Mouse (Mus musculus): Measurements from ENCODE around the gene Prickle1. TPM values are rescaled to one million over a fixed set of nuclear protein-coding genes. Genes with fewer than 3 reads are reported as not detected.
A peak's percentile ranks its signal among the peaks of the same experiment; 100 is the strongest.

Prickle1 gene
- polyA plus RNA-seq, 1 experiment from 2014 or later: 21.7 TPM

DNA sequence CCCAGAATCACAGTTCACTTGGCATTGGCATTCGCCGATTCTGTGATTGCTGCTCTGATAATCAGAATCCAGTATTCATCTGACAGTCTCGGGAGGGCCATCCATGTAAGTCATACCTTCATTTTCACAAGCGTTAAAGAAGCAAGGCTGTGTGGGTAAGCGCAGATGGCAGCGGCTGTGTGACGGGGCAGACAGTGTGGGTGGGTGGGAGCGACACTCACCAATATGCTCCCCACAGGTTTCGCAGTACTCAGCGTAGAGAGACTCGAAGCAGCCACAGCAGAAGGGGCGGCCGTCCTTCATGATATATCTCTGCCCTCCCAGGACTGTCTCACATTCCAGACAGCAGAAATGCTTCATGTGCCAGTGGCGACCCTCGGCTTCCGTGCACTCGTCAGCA, 90.9 kb downstream of the Prickle1 start:
- Histone ChIP-seq H3K4me3 (replicated peaks; ENCODE audit: low read length) (no peak overlapping the region), H3K4me2 (ENCODE audit: low read depth, low read length) (no peak overlapping the region), H3K27me3 (ENCODE audit: control insufficient read depth, insufficient read depth, low read length) (no peaks in the 10 kb centered on the region), H3K36me3 (ENCODE audit: control insufficient read depth, insufficient read depth, low read length) (peaks cover 41% of the 10 kb centered on the region), H3K9ac (ENCODE audit: low read length) (no peak overlapping the region), H3K9me3 (replicated peaks; ENCODE audit: control insufficient read depth, low read length) (no peaks in the 10 kb centered on the region), H3K4me1 (ENCODE audit: control insufficient read depth, insufficient read depth, low read length) (no peaks in the 10 kb centered on the region), H3K27ac (ENCODE audit: low read length) (no peak overlapping the region)
- 94% methylated on average over 17 of the region's 17 CpGs for WGBS
- no peak for ATAC-seq (ENCODE audit: insufficient read depth, low FRiP score)

DNA sequence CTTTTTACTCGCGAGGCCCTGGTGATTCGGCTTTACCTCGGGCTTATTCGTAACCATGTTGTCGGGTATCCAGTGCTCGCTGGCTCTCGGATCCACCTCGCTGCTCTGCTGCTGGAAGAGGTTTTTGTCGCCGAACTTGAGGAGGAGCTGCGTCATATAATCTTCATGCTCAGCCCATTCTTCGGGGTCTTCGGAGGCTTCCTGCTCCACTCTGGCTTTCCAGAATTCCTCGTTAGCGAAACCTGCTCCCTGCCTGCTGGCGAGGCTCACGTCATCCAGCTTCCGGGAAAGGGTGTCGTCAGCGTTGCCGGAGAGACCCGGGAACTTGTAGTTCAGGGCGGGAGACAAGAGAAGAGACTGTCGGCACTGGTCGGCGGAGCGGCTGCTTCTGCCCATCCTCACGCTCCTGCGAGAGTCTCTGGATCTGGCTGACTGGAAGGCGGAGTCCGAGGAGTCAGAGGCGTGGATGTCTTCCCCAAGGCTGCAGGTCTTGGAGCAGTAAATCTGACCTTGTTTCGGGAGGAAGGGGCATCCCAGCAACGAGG, 92.4 kb downstream of the Prickle1 start:
- H3K4me2 ChIP-seq (ENCODE audit: low read depth, low read length): no peak overlapping the region
- peaks cover 41% of the 10 kb centered on the region for H3K36me3 ChIP-seq (ENCODE audit: control insufficient read depth, insufficient read depth, low read length)
- ATAC-seq (ENCODE audit: insufficient read depth, low FRiP score): no peak
- no peaks in the 10 kb centered on the region for H3K27me3 ChIP-seq (ENCODE audit: control insufficient read depth, insufficient read depth, low read length)
- H3K9me3 ChIP-seq (replicated peaks; ENCODE audit: control insufficient read depth, low read length): no peaks in the 10 kb centered on the region
- no peaks in the 10 kb centered on the region for H3K4me1 ChIP-seq (ENCODE audit: control insufficient read depth, insufficient read depth, low read length)
- WGBS: 96% methylated on average over 35 of the region's 35 CpGs
- no peak overlapping the region for H3K27ac ChIP-seq (ENCODE audit: low read length)
- no peak overlapping the region for H3K4me3 ChIP-seq (replicated peaks; ENCODE audit: low read length)
- H3K9ac ChIP-seq (ENCODE audit: low read length): no peak overlapping the region

DNA sequence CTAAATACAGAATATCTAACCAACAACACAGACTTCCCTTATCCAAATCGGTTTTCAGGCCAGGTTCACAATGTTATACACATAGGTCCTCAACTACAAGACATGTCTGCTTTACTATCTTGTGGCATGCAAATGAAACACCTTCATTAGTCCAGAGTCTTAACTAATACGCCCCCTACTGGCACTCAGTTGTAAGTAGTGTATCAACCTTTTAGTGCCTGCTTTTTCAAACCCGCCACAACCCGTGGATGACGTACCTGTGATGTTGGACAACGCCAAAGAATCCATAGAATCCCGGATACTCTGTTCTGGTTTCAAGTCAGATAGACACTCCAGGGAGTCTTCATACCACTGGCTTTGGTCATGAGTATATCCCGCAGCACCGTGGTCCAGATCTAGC, 93.0 kb downstream of the Prickle1 start:
- WGBS: 92% methylated on average over 9 of the region's 9 CpGs
- peaks cover 41% of the 10 kb centered on the region for H3K36me3 ChIP-seq (ENCODE audit: control insufficient read depth, insufficient read depth, low read length)
- H3K4me1 ChIP-seq (ENCODE audit: control insufficient read depth, insufficient read depth, low read length): no peaks in the 10 kb centered on the region
- no peaks in the 10 kb centered on the region for H3K9me3 ChIP-seq (replicated peaks; ENCODE audit: control insufficient read depth, low read length)
- no peak for ATAC-seq (ENCODE audit: insufficient read depth, low FRiP score)
- H3K9ac ChIP-seq (ENCODE audit: low read length): no peak overlapping the region
- no peak overlapping the region for H3K4me2 ChIP-seq (ENCODE audit: low read depth, low read length)
- H3K27me3 ChIP-seq (ENCODE audit: control insufficient read depth, insufficient read depth, low read length): no peaks in the 10 kb centered on the region
- H3K27ac ChIP-seq (ENCODE audit: low read length): no peak overlapping the region
- no peak overlapping the region for H3K4me3 ChIP-seq (replicated peaks; ENCODE audit: low read length)

DNA sequence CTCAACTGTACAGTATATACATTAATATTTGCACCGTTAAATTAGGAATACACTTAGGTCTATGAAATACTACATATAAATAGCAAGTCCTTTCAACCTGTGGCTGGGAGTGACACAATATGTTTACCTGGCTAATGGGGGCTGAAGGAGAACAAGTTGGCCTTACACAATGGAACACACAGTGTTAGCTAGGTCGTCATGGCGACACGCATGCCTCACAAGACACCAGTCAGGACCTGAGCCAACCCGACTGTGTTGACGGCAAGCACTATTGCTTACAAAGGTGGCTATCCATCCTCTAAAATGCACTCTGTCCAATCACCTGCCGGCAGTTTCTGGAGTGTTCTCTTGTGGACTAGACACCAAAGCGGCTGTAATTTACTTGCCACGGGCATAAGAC, 95.8 kb downstream of the Prickle1 start:
- no peaks in the 10 kb centered on the region for H3K4me1 ChIP-seq (ENCODE audit: control insufficient read depth, insufficient read depth, low read length)
- H3K4me3 ChIP-seq (replicated peaks; ENCODE audit: low read length): no peak overlapping the region
- no peaks in the 10 kb centered on the region for H3K9me3 ChIP-seq (replicated peaks; ENCODE audit: control insufficient read depth, low read length)
- no peaks in the 10 kb centered on the region for H3K27me3 ChIP-seq (ENCODE audit: control insufficient read depth, insufficient read depth, low read length)
- no peak for ATAC-seq (ENCODE audit: insufficient read depth, low FRiP score)
- H3K9ac ChIP-seq (ENCODE audit: low read length): no peak overlapping the region
- 76% methylated on average over 9 of the region's 9 CpGs for WGBS
- no peak overlapping the region for H3K27ac ChIP-seq (ENCODE audit: low read length)
- peaks cover 38% of the 10 kb centered on the region for H3K36me3 ChIP-seq (ENCODE audit: control insufficient read depth, insufficient read depth, low read length)
- no peak overlapping the region for H3K4me2 ChIP-seq (ENCODE audit: low read depth, low read length)

DNA sequence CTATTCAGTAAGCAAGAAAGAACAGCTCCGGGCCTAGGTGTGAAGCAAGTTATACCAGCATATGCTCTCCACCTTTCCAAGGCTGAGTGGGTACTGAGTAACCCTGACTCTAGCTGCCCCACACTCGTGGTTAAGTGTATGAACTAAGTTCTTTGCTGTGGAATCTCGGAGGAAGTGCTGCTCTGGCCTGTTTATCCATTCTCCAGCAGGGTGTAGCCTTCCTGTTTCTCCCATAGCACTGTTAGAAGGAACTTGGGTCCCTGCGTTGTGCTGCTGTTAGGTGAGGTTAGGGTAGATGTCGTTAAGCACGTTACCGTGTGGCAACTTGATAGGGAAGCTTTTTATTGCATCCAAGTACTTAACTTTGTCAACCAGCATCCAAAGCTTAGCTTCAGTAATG, 101.0 kb downstream of the Prickle1 start:
- no peak for ATAC-seq (ENCODE audit: insufficient read depth, low FRiP score)
- peaks cover 4% of the 10 kb centered on the region for H3K36me3 ChIP-seq (ENCODE audit: control insufficient read depth, insufficient read depth, low read length)
- no peak overlapping the region for H3K4me3 ChIP-seq (replicated peaks; ENCODE audit: low read length)
- no peaks in the 10 kb centered on the region for H3K27me3 ChIP-seq (ENCODE audit: control insufficient read depth, insufficient read depth, low read length)
- WGBS: 81% methylated on average over 7 of the region's 7 CpGs
- no peaks in the 10 kb centered on the region for H3K4me1 ChIP-seq (ENCODE audit: control insufficient read depth, insufficient read depth, low read length)
- no peaks in the 10 kb centered on the region for H3K9me3 ChIP-seq (replicated peaks; ENCODE audit: control insufficient read depth, low read length)
- no peak overlapping the region for H3K27ac ChIP-seq (ENCODE audit: low read length)
- H3K9ac ChIP-seq (ENCODE audit: low read length): no peak overlapping the region
- H3K4me2 ChIP-seq (ENCODE audit: low read depth, low read length): no peak overlapping the region

DNA sequence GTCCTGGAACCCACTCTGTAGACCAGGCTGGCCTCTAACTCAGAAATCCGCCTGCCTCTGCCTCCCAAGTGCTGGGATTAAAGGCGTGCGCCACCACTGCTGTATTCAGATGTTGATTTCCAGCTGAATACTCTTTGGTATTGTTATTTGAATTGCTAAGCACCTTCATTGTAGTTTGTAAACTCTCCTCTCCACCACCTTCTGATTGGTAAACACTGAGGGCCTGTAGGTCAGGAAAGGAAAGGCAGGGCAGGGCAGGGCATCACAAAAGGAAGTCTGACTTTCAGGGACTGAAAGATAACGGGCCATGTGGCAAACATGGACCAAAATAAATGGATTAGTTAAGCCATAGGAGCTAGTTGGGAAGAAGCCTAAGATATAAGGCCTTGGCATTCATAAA, 106.1 kb downstream of the Prickle1 start:
- 81% methylated on average over 4 of the region's 4 CpGs for WGBS

DNA sequence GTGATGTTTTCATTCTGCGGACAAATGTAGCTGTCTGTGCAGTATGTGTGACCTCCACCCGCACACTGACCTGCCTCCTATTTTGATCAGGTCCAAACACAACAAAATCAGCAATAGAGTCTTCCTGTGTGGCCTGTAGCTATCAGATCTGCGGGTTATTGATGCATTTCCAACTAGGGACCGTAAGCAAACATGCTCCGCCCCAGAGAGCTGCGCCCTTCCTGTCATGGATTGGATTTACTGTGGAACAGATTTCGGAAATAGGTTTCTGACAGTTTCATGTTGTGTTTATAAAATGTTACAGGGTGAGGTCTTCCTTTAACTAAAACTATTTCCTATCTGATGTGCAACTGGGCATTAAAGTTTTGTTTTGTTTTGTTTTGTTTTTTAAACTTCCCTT, 109.6 kb downstream of the Prickle1 start:
- H3K4me2 ChIP-seq (ENCODE audit: low read depth, low read length): no peak overlapping the region
- H3K27me3 ChIP-seq (ENCODE audit: control insufficient read depth, insufficient read depth, low read length): no peaks in the 10 kb centered on the region
- no peaks in the 10 kb centered on the region for H3K9me3 ChIP-seq (replicated peaks; ENCODE audit: control insufficient read depth, low read length)

More for the DNA sequence above, 106.1 kb downstream of the Prickle1 start:
- Histone ChIP-seq H3K36me3 (ENCODE audit: control insufficient read depth, insufficient read depth, low read length) (no peaks in the 10 kb centered on the region), H3K27ac (ENCODE audit: low read length) (no peak overlapping the region), H3K9me3 (replicated peaks; ENCODE audit: control insufficient read depth, low read length) (no peaks in the 10 kb centered on the region), H3K4me1 (ENCODE audit: control insufficient read depth, insufficient read depth, low read length) (0 out of 2 replicates have a peak, but pooled peaks cover 3% of the 10 kb centered on the region), H3K4me2 (ENCODE audit: low read depth, low read length) (no peak overlapping the region), H3K9ac (ENCODE audit: low read length) (no peak overlapping the region), H3K27me3 (ENCODE audit: control insufficient read depth, insufficient read depth, low read length) (no peaks in the 10 kb centered on the region), H3K4me3 (replicated peaks; ENCODE audit: low read length) (no peak overlapping the region)
- ATAC-seq (ENCODE audit: insufficient read depth, low FRiP score): no peak

DNA sequence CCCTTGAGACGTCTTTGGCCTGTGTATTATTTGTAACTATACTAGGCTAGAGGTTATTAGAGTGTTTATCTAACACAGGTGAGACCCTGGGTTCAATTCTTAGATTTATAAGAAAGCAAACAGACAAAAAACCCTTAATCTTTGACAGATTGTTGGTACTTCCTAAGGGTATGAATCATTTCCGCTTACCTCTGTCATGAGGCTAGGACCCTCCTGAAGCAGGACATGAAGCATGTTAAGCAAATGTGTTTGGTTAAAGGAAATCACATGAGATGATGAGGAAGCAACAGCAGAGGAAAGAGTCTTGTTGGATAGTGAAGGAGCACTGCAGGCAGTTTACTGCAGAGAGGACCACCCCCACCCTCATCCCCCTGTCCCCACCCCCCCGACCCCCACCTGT, 110.4 kb downstream of the Prickle1 start:
- Histone ChIP-seq H3K27ac (ENCODE audit: low read length) (no peak overlapping the region), H3K36me3 (ENCODE audit: control insufficient read depth, insufficient read depth, low read length) (no peaks in the 10 kb centered on the region), H3K9ac (ENCODE audit: low read length) (no peak overlapping the region), H3K27me3 (ENCODE audit: control insufficient read depth, insufficient read depth, low read length) (no peaks in the 10 kb centered on the region), H3K4me1 (ENCODE audit: control insufficient read depth, insufficient read depth, low read length) (peaks cover 5% of the 10 kb centered on the region; the same call in 1 of the 2 replicates), H3K9me3 (replicated peaks; ENCODE audit: control insufficient read depth, low read length) (no peaks in the 10 kb centered on the region), H3K4me3 (replicated peaks; ENCODE audit: low read length) (no peak overlapping the region), H3K4me2 (ENCODE audit: low read depth, low read length) (no peak overlapping the region)
- WGBS: 66% methylated on average over 3 of the region's 3 CpGs
- ATAC-seq (ENCODE audit: insufficient read depth, low FRiP score): no peak

More for the DNA sequence above, 109.6 kb downstream of the Prickle1 start:
- H3K9ac ChIP-seq (ENCODE audit: low read length): no peak overlapping the region; the same call in 1 of the 2 replicates
- WGBS: 58% methylated on average over 7 of the region's 7 CpGs
- H3K27ac ChIP-seq (ENCODE audit: low read length): peak overlapping the region; percentile 33; the same call in 1 of the 2 replicates
- H3K36me3 ChIP-seq (ENCODE audit: control insufficient read depth, insufficient read depth, low read length): no peaks in the 10 kb centered on the region
- H3K4me3 ChIP-seq (replicated peaks; ENCODE audit: low read length): no peak overlapping the region
- peaks cover 5% of the 10 kb centered on the region; the same call in 1 of the 2 replicates for H3K4me1 ChIP-seq (ENCODE audit: control insufficient read depth, insufficient read depth, low read length)
- no peak for ATAC-seq (ENCODE audit: insufficient read depth, low FRiP score)

DNA sequence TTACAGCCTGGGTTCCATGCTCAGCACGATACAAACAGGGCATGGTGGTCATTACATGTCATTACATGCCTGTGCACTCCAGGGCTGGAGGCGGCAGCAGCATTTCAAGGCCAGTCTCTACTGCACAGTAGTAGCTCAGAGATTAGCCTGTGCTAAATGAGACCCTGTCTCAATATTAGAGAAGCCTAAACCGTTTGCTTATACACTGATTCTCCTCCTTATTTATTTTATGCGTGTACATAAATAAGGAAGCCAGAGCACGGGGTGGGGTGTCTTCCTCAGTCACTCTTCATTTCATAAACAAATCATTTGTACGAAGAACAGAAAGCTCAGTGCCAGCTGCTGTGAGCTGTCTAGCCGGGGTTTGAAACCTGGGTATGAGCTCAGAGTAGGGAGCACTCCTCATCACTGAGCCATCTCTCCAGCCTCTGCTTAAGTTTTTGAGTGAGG, 111.4 kb downstream of the Prickle1 start:
- Histone ChIP-seq H3K9me3 (replicated peaks; ENCODE audit: control insufficient read depth, low read length) (no peaks in the 10 kb centered on the region), H3K4me3 (replicated peaks; ENCODE audit: low read length) (no peak overlapping the region), H3K4me1 (ENCODE audit: control insufficient read depth, insufficient read depth, low read length) (peaks cover 5% of the 10 kb centered on the region; the same call in 1 of the 2 replicates), H3K27me3 (ENCODE audit: control insufficient read depth, insufficient read depth, low read length) (no peaks in the 10 kb centered on the region), H3K9ac (ENCODE audit: low read length) (no peak overlapping the region), H3K27ac (ENCODE audit: low read length) (no peak overlapping the region), H3K36me3 (ENCODE audit: control insufficient read depth, insufficient read depth, low read length) (no peaks in the 10 kb centered on the region), H3K4me2 (ENCODE audit: low read depth, low read length) (no peak overlapping the region)
- ATAC-seq (ENCODE audit: insufficient read depth, low FRiP score): no peak
- WGBS: 46% methylated on average over 7 of the region's 7 CpGs

Measured in stomach, embryonic 16.5 days (tissue).